Mouse (Mus musculus): ENCODE results near the gene Lypd4. TPM values are rescaled to one million over a fixed set of nuclear protein-coding genes. Genes with fewer than 3 reads are reported as not detected.

Lypd4 gene
- polyA plus RNA-seq, 1 experiment from 2014 or later = not detected

DNA sequence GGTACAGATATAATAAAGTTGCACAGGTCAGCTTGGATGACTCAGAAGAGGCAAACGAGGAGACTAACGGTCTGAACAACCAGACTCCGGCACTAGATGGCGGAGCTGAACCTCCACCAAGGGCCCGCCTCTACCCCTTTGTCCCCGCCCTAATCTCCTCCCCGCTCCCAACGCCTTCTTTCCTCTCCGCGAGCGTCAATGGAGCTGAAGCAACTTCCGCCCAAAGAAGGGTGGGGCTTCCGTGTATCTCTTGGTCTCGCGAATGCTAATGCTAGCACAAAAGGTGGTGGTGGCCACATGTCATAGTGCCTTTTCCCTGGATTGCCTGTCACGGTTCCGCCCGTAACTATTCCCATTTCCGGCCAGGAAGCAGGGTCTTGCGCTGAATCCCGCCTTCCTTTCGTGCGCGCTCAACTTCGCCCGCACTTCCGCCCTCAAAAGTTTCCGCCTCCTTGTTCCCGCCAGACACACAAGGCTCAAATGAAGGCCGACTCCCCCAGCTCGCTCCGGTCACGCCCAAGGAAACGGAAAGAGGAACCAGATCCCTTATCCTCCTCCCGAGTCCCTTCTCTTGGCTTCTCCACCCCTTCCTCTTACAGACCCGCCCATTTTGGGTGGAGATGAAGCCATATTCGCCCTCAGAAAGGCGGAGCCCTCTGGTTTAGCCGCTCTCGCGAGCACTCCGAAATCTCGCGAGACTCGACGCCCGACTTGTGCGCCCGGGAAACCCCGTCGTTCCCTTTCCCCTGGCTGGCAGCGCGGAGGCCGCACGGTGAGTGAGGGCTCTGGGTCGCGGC lies 14.4 kb upstream of the Lypd4 start, which contains the start of gene Rps19:
Gene Rps19, plus strand, starts transcription at position 476 of the 797 bp plus-strand sequence.
- DNase-seq (ENCODE audit: low spot score) (peak; percentile 100), ATAC-seq (peak; percentile 93)
- Histone ChIP-seq H3K27ac (ENCODE audit: low read depth, low read length) (peak within 1 kb of the TSS; percentile 92), H3K27me3 (replicated peaks; ENCODE audit: control insufficient read depth, insufficient read depth, low read length) (no peaks in the 10 kb centered on the region), H3K4me2 (ENCODE audit: low read length) (peak within 1 kb of the TSS; percentile 87), H3K4me3 (ENCODE audit: low read depth, low read length) (peak within 1 kb of the TSS; percentile 100), H3K36me3 (ENCODE audit: control insufficient read depth, insufficient read depth, low read length) (peaks cover 34% of the 10 kb centered on the region), H3K9ac (ENCODE audit: low read length) (peak within 1 kb of the TSS; percentile 100), H3K9me3 (replicated peaks; ENCODE audit: control insufficient read depth, low read length) (no peaks in the 10 kb centered on the region), H3K4me1 (ENCODE audit: control insufficient read depth, insufficient read depth, low read length) (peaks cover 12% of the 10 kb centered on the region; the same call in 1 of the 2 replicates)
- WGBS = under 1% methylated on average over 57 of the region's 57 CpGs

DNA sequence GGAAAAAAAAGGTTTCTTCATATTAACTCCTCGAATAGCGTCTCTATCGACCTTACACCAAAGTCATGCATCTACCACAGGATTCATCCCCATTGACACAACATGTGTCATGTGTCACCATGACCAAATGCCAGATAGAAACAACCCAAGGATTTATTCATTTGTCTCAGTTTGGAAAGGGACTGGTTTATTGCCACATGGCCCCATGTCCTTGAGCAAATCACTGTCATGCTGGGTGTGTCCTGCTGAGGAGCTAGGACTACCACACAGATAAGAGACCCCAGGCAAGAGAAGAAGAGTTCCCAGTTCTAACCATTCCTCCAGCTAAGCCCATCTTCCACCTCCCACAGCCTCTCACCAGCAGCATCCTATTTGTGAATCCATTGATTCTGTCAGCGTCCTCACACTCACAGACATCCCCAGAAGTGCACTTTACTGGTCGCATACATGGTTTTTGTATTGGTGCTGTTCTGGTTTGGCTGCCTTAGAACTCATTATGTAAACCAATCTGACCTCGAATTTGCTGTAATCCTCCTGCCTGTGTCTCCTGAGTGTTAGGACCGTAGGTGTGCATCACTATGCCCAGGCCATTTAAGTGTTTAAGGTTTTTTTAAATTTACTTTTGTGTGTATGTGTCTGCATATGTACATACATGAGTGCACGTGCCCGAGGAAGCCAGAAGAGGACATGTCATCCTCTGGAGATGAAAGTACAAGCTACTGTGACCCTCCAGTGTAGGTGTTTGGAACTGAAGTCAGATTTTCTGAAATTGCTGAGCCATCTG lies 12.9 kb upstream of the Lypd4 start:
- DNase-seq (ENCODE audit: low spot score) (no peak), ATAC-seq (no peak)
- Histone ChIP-seq H3K36me3 (ENCODE audit: control insufficient read depth, insufficient read depth, low read length) (peaks cover 19% of the 10 kb centered on the region), H3K27me3 (replicated peaks; ENCODE audit: control insufficient read depth, insufficient read depth, low read length) (no peaks in the 10 kb centered on the region), H3K9ac (ENCODE audit: low read length) (no peak overlapping the region), H3K9me3 (replicated peaks; ENCODE audit: control insufficient read depth, low read length) (no peaks in the 10 kb centered on the region), H3K4me1 (ENCODE audit: control insufficient read depth, insufficient read depth, low read length) (peaks cover 12% of the 10 kb centered on the region; the same call in 1 of the 2 replicates), H3K4me2 (ENCODE audit: low read length) (no peak overlapping the region), H3K4me3 (ENCODE audit: low read depth, low read length) (no peak overlapping the region), H3K27ac (ENCODE audit: low read depth, low read length) (no peak overlapping the region)
- 94% methylated on average over 9 of the region's 9 CpGs for WGBS

DNA sequence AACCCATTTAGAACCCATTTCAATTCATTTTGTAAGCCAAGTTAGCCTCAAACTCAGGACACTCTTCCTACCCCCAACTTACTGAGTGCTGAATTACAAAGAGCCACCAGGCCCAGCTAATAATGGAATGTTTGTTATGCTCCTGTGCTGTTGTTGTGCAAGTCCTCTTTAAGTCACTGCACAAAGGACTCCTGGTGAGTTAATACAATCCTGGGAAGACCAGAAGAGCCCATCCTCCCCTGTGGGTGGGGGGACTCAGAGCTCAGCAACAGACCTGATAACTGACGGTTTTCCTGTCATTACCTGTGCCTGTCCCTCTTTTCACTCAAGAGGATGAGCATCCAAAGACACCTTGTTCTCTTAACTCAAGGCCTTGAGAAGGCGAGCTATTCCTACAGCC lies 9.9 kb upstream of the Lypd4 start:
- ATAC-seq (no peak), DNase-seq (ENCODE audit: low spot score) (no peak)
- no peak overlapping the region for H3K27ac ChIP-seq (ENCODE audit: low read depth, low read length)
- no peak overlapping the region for H3K4me2 ChIP-seq (ENCODE audit: low read length)
- H3K4me3 ChIP-seq (ENCODE audit: low read depth, low read length) = no peak overlapping the region
- H3K4me1 ChIP-seq (ENCODE audit: control insufficient read depth, insufficient read depth, low read length) = no peaks in the 10 kb centered on the region
- H3K36me3 ChIP-seq (ENCODE audit: control insufficient read depth, insufficient read depth, low read length) = no peaks in the 10 kb centered on the region
- H3K9ac ChIP-seq (ENCODE audit: low read length) = no peak overlapping the region
- no peaks in the 10 kb centered on the region for H3K27me3 ChIP-seq (replicated peaks; ENCODE audit: control insufficient read depth, insufficient read depth, low read length)
- H3K9me3 ChIP-seq (replicated peaks; ENCODE audit: control insufficient read depth, low read length) = no peaks in the 10 kb centered on the region
- 4% methylated on average over 2 of the region's 2 CpGs for WGBS

DNA sequence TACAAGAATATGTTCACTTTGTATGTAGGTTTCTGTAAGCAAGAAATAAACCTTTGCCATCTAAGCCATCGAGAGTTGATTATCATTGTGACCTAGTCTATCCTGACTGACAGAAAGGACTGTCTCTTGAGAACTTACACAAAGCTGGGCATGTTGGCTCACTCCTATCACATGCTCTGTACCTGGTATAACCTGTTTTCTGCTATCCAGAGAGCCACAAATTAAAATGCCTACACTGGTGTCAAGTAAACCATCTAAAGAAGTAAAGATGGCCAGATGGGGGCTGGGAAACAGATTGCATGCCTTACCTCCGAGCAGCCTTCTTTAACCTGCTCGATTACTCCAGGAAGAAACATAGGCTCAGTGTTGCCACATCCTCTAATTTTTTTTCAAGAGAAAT lies 7.8 kb upstream of the Lypd4 start:
- H3K4me1 ChIP-seq (ENCODE audit: control insufficient read depth, insufficient read depth, low read length) = no peaks in the 10 kb centered on the region
- no peaks in the 10 kb centered on the region for H3K9me3 ChIP-seq (replicated peaks; ENCODE audit: control insufficient read depth, low read length)
- no peak overlapping the region for H3K9ac ChIP-seq (ENCODE audit: low read length)
- DNase-seq (ENCODE audit: low spot score) (no peak), ATAC-seq (no peak)
- no peaks in the 10 kb centered on the region for H3K36me3 ChIP-seq (ENCODE audit: control insufficient read depth, insufficient read depth, low read length)
- H3K27ac ChIP-seq (ENCODE audit: low read depth, low read length) = no peak overlapping the region
- WGBS = 85% methylated on average over 3 of the region's 3 CpGs
- H3K4me2 ChIP-seq (ENCODE audit: low read length) = no peak overlapping the region
- no peak overlapping the region for H3K4me3 ChIP-seq (ENCODE audit: low read depth, low read length)
- H3K27me3 ChIP-seq (replicated peaks; ENCODE audit: control insufficient read depth, insufficient read depth, low read length) = no peaks in the 10 kb centered on the region

DNA sequence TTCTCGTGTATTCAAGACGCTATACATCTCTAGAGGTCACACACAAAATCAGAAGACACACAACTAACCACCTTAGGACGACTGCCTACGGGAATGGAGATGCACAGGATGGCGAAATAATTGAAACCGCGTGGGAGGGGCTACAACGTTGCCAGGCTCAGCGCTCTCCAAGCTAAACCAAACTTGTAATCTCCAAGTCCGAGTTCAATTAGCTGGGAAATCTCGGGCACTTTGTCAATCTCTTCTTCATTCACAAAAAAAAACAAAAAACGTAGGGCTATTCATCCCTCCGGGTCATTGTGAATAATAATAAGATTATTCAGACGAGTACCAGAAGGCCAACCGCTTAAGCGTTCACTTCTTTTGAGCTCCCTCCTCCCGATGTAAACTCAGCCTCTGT lies 661 bp downstream of the Lypd4 start:
- DNase-seq (ENCODE audit: low spot score) (peak; percentile 61), ATAC-seq (0 out of 2 replicates have a peak, but pooled peaks have one; percentile 50)
- H3K9ac ChIP-seq (ENCODE audit: low read length) = no peak overlapping the region
- no peak overlapping the region for H3K4me2 ChIP-seq (ENCODE audit: low read length)
- 16% methylated on average over 17 of the region's 17 CpGs for WGBS
- 0 out of 2 replicates have a peak, but pooled peaks cover 4% of the 10 kb centered on the region for H3K4me1 ChIP-seq (ENCODE audit: control insufficient read depth, insufficient read depth, low read length)
- no peak overlapping the region for H3K27ac ChIP-seq (ENCODE audit: low read depth, low read length)
- no peaks in the 10 kb centered on the region for H3K9me3 ChIP-seq (replicated peaks; ENCODE audit: control insufficient read depth, low read length)
- H3K27me3 ChIP-seq (replicated peaks; ENCODE audit: control insufficient read depth, insufficient read depth, low read length) = no peaks in the 10 kb centered on the region
- no peak overlapping the region for H3K4me3 ChIP-seq (ENCODE audit: low read depth, low read length)
- no peaks in the 10 kb centered on the region for H3K36me3 ChIP-seq (ENCODE audit: control insufficient read depth, insufficient read depth, low read length)

DNA sequence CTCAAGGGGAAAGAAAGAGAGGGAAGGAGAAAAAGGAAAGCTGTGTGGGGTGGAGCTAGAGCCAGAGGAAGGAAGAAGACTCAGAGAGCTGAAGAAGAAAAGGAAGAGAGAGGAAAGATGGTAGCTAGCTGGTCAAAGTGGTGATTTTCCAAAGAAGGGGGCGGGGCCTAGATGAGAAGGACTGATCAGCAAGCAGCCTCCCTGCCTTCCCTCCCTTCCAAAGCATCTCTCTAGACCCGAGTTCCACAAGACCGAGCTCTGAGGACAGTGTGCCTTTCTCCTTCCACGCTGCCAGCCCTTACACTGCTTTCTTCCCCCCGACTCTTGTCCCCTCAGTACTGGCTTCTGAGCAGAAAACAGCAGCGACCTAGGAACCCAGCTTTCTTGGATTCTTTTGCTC lies 5.6 kb downstream of the Lypd4 start:
- Histone ChIP-seq H3K36me3 (ENCODE audit: control insufficient read depth, insufficient read depth, low read length) (no peaks in the 10 kb centered on the region), H3K27me3 (replicated peaks; ENCODE audit: control insufficient read depth, insufficient read depth, low read length) (no peaks in the 10 kb centered on the region), H3K4me1 (ENCODE audit: control insufficient read depth, insufficient read depth, low read length) (0 out of 2 replicates have a peak, but pooled peaks cover 4% of the 10 kb centered on the region), H3K4me3 (ENCODE audit: low read depth, low read length) (no peak overlapping the region), H3K9ac (ENCODE audit: low read length) (no peak overlapping the region), H3K9me3 (replicated peaks; ENCODE audit: control insufficient read depth, low read length) (no peaks in the 10 kb centered on the region), H3K27ac (ENCODE audit: low read depth, low read length) (no peak overlapping the region), H3K4me2 (ENCODE audit: low read length) (no peak overlapping the region)
- DNase-seq (ENCODE audit: low spot score) (no peak), ATAC-seq (no peak)
- WGBS = 27% methylated on average over 6 of the region's 6 CpGs

DNA sequence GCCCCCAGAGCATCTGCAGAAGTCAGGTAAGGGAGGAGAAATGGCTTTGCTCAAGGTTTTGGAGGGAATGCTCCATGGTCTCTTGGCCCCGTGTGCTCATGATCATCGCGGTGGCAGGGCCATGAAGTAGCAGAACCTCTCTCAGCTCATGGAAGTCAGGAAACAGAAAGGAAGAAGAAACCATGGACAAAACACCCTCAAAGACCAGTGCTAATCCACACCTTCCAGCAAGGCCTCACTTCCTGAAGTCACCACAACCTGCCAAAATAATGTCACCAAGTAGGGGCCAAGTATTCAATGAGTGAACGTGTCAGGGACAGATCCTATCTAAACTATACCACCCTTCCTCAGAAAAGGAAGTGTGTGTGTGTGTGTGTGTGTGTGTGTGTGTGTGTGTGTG lies 6.9 kb downstream of the Lypd4 start:
- H3K4me2 ChIP-seq (ENCODE audit: low read length) = no peak overlapping the region
- no peak for DNase-seq (ENCODE audit: low spot score)
- no peaks in the 10 kb centered on the region for H3K36me3 ChIP-seq (ENCODE audit: control insufficient read depth, insufficient read depth, low read length)
- no peaks in the 10 kb centered on the region for H3K9me3 ChIP-seq (replicated peaks; ENCODE audit: control insufficient read depth, low read length)
- no peaks in the 10 kb centered on the region for H3K4me1 ChIP-seq (ENCODE audit: control insufficient read depth, insufficient read depth, low read length)
- no peak overlapping the region for H3K9ac ChIP-seq (ENCODE audit: low read length)
- no peak overlapping the region for H3K4me3 ChIP-seq (ENCODE audit: low read depth, low read length)
- no peaks in the 10 kb centered on the region for H3K27me3 ChIP-seq (replicated peaks; ENCODE audit: control insufficient read depth, insufficient read depth, low read length)
- ATAC-seq = no peak
- no peak overlapping the region for H3K27ac ChIP-seq (ENCODE audit: low read depth, low read length)
- 92% methylated on average over 4 of the region's 4 CpGs for WGBS

DNA sequence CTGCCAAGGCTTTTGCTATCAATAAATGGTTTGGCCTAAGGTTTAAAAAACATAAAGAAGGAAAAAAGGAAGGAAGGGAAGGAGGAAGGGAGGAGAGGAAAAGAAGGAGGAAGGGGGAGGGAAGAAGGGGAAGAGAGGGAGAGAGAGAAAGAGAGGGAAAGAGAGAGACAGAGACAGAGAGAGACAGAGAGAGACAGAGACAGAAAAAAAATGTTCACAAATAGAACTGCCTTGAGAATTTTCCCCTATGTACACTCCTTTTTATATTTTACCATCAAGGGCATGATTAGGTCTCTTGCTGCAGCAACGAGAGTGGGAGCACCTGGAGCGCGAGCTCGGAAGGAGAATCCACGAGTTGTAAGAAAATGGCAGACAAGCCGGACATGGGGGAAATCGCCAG lies 7.8 kb downstream of the Lypd4 start, which contains the start of gene Gm9844:
Gene Gm9844, plus strand, starts transcription at position 301 of the 400 bp plus-strand sequence.
- ATAC-seq = no peak
- 89% methylated on average over 7 of the region's 7 CpGs for WGBS

More for the DNA sequence above, 7.8 kb downstream of the Lypd4 start, which contains the start of gene Gm9844:
- no peaks in the 10 kb centered on the region for H3K36me3 ChIP-seq (ENCODE audit: control insufficient read depth, insufficient read depth, low read length)
- no peaks in the 10 kb centered on the region for H3K4me1 ChIP-seq (ENCODE audit: control insufficient read depth, insufficient read depth, low read length)
- H3K27me3 ChIP-seq (replicated peaks; ENCODE audit: control insufficient read depth, insufficient read depth, low read length) = no peaks in the 10 kb centered on the region
- no peaks in the 10 kb centered on the region for H3K9me3 ChIP-seq (replicated peaks; ENCODE audit: control insufficient read depth, low read length)
- DNase-seq (ENCODE audit: low spot score) = no peak
- H3K9ac ChIP-seq (ENCODE audit: low read length) = no peak within 1 kb of the TSS
- no peak within 1 kb of the TSS for H3K4me2 ChIP-seq (ENCODE audit: low read length)
- H3K4me3 ChIP-seq (ENCODE audit: low read depth, low read length) = no peak within 1 kb of the TSS
- H3K27ac ChIP-seq (ENCODE audit: low read depth, low read length) = no peak within 1 kb of the TSS

Measured in forebrain, embryonic 14.5 days (tissue).